Mouse (Mus musculus) right cerebral cortex, postnatal 10 days (tissue): Measurements from ENCODE around the gene Fat2.

ENCODE experiments used
- DNase-seq, 2 experiments: peaks; one replicate each; pipeline ENCODE4 v3.0.0; 2021; ENCODE audit warnings: low spot score in 2 of 2

Fat2 gene

DNA sequence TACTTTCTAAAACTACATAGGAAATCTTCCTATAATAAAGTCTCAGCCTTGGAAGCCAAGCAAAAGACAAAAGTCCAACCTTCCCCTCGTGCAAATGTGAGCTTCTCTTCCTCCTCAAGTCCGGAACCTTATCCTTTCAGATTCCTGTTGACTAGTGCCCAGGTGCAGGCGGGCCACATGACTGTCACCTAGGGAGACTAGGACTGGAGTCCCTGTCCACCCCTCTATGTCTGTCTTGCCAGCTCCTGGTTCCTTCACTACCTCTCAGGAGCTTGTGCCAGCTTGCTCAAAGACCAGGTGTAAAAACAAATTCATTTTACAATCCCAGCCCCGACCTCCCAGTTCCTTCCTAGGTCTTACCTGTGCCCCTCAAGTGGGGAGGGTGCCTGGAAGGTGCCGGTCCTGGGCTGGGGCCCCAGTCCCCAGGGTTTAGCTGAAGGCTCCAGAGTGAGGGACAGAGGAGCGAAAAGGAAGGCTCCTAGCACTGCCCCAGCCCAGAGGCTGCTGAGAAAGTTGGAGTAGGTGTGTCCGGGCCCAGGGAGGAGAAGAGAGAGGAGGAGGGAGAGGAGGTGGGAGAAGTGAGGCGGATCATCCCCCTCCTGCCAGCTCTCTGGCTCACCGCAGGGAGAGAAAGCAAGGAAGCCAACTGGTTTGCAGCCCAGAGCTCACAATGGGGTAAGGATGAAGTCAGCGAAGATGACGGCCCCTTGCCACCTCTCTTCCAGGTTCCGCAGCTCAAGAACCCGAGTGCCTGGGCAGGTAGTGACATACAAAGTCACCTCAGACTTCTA, at the start of gene Fat2:
Gene Fat2, minus strand, starts transcription at position 464 of the 791 bp plus-strand sequence.
- DNase-seq, result no peak

DNA sequence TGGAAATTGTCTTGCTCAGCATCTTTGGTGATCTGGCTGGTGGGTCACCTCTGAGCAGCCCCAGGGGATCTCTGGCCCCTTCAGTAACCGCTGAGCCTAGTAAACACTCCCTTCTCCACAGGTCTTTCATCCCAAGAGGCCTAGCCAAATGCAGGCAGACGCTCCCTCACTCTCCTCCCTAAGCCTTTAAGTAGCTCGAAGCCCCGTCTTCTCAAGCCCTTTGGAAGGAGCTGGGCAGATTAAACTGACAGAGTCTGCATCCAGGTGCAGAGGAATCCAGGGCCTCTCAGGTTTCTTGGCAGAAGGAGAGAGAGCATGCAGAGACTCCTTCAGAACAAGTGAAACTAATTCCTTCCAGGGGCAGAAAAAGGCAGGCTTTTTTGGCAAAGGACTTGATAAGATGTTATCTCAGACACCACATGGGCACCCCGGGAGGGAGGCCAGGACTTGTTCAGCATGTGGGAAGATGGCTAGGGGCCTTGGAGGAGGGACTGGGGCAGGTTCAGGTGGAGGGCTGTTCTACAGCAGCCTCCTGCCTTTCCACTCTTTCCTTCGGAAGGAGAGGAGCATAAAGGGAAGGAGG, 47.2 kb upstream of the Fat2 start:
- no peak for DNase-seq

DNA sequence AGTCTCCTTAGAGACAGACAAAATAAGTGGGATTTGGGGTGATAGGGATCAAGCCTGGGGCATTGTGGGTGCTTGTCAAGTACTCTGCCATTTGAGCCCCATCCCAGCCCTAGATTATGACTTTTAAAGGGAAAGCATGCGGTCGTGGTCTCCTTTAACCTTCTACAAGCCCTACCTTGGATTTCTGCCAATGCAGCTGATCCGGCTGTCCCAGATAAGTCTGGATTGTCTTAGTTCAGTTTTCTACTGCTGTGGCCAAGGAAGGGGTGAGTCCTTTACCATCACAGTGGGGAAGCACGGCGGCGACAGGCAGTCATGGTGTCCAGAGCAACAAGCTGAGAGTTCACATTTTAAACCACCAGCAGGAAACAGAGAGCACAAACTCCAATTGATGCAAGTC, 44.5 kb upstream of the Fat2 start:
- no peak for DNase-seq

DNA sequence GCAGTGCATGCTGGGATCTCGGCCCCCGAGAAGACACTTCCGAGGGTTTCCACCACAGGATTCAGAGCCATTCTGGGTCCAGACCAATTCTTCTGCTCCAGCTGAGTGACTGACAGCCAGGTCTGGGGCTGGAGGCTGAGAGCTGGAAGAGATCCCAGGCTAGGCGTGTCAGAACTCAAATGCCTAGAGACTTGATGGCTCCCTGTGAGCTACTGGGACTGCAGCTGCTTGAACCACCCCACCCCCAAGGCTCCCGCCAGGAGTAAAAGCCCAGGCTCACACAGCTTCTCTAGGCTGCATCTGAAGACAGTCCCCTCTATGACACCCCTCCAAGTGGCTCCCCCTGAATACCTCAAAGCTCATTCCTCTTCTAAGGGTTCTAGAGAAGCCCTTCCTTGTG, 42.0 kb upstream of the Fat2 start:
- DNase-seq, result peak; percentile 80 to 86

DNA sequence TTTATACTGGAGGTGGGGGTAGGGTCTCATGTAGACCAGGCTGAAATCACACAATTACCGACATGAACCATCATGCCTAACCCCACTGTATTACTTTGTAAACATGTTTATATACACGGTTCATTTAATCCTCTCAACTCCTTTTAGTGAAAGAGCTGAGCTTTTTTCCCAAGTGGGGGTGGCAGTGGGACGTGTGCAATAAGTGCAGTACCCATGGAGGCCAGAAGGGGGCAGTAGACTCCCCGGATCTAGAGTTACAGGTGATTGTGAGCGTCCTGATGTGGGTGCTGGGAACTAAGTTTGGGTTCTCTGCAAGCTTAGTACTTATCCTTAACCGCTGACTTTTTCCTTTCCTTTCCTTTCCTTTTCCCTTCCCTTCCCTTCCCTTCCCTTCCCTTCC, 37.5 kb upstream of the Fat2 start:
- DNase-seq, result no peak

DNA sequence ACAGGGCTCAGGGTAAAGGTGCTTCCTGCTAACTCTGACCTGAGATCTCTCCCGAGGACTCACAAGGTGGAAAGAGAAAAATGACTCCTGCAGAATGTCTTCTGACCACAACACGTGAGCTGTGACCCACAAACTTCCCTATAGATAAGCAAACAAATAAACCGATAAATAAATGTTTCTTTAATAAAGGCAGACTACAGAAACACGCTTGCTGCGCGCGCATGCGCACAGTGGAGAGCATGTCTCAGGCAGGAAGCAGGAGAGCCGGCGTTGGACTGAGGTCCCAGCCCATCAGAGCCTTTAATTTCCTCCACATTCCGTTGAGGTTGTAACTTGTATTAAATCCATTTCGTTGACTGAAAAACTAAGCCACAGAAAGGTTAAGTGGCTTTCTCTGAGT, 37.0 kb upstream of the Fat2 start:
- no peak for DNase-seq

DNA sequence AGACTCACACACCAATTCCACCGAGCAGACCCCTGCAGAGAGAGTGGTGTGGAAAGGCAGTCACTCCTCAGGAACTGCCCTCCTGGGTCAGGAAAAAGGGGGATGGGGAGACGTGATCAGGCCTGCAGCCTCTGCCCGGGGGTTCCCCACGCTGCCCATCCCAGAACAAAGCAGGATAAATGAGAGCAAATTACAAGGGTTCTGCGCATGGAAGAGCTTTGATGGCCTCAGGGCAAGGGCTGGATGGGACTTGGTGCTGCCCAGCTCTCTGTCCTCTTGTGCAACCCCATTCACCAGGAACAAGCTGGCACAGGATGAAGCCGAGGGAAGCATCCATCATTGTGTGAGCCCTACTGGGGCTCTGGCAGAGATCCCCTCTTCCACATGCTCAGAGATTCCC, 35.6 kb upstream of the Fat2 start:
- DNase-seq, result no peak

DNA sequence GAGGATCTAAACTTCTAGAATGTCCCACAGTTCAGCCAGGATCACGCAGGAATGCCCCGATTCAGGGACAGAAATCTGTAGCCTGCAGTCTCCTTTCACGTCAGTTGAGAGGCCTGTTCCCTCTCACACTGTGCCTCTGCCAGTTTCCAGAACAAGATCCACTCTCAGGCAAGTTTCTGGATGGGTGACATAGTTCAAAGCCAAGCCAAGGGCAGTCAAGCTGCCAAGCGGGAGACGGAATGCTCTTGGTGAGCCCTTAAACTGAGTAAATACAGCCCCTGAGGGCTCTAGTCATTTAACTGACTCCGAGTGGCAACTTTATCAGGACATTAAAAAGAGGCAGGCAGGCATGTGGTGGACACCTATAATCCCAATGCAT, 32.7 kb upstream of the Fat2 start:
- peak; percentile 43 to 48 for DNase-seq

DNA sequence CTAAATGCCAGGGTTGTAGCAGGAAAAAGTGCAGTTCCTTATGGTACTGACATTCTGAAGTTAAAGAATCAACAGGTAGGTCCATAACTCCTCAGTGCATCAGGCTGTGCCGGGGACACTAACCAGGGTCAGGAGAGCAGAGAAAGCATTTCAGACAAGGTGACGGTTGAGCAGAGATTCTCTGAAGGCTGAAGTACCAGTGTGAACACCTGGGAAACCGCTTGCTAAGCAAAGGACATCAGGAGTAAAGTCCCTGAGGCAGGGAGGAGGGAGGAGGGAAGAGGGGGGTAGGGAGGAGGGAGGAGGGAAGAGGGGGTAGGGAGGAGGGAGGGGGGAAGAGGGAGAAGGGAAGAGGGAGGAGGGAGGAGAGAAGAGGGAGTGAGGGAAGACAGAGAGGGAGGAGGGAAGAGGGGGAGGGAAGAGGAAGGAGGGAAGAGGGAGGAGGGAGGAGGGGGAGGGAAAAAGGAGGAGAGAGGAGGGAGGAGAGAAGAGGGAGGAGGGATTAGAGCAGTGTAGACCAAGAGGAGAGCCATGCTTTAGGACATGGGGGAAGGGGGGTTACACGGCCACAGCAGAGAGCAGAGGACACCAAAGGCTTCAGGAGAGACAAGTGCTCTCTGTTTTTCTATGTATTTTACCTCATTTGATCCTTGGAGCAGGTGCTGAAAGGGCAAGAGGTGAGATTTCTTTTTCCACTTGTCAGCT, 32.2 kb upstream of the Fat2 start:
- no peak for DNase-seq

DNA sequence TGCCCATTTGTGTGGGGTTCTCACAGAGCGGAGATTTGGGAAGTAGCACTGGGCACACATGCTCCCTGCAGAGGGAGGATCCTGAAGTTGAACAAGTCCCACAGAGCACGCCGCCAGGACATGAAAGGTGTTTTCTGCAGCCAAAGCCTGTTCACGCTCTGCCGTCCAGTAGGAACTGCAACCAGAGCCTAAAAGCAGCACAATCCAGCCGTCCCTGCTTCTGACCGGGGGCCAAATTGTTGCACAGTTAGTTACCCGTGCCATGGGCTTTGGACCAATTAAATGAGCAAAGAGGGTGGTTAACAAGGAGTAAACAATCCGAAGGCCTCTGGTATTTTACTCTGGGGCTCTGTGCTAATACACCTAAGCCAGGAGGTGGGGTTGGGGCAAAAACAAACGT, 31.4 kb upstream of the Fat2 start:
- no peak for DNase-seq

DNA sequence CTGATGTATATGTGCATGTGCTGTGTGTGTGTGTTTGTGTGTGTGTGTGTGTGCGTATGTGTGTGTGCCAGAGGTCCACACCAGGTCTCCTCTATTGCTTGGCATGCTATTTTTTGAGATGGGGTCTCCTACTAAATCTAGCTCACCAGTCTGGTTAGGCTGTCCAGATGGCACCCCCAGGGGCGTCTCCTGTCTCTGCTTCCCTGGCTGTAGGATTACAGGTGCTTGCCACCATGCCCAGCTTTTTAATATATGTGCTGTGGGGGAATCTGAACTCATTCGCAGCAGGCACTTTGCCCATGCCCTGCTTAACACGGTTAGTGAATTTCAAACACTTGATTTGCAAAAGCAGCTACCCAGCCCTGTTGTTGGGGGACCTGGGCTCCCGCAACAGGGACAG, 29.5 kb upstream of the Fat2 start:
- DNase-seq, result no peak

DNA sequence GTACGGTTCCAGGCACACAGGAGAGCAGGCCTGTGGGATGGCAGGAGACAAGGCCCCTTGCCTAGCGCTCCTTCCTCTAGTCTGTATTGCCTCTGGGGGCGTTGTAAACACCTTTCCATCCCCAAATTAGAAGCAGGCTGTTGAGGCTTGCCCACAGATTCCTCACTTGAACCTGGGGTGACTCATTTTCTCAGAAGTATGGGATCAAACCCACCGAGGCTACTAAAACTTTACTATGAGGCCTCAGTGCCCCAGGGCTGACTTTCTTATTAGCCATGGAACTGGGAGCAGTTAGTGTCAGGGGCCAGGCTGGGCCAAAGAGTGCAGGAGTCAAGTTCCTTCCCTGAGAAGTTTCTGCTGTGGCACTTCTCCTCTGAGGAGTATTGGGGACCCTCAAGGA, 28.9 kb upstream of the Fat2 start:
- DNase-seq, result no peak

DNA sequence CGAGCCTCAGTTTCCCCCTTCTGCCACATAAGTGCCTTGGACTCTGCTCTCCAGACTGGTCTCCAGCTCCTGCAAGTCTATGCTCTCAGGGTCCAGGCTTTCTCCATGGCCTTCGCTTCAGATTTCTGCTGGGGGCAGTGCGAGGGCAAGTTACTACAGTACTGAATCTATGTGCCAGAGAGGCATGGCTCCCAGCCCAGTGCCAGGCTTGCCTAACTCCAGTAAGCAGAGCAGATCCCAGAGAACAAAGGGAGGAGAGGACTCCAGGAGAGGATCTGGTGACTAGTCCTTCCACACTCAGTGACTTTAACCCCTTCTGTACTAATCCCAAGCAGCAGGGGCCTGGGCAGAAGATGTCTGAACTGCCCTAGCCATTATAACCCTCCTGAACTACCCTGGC, 28.3 kb upstream of the Fat2 start:
- no peak for DNase-seq

DNA sequence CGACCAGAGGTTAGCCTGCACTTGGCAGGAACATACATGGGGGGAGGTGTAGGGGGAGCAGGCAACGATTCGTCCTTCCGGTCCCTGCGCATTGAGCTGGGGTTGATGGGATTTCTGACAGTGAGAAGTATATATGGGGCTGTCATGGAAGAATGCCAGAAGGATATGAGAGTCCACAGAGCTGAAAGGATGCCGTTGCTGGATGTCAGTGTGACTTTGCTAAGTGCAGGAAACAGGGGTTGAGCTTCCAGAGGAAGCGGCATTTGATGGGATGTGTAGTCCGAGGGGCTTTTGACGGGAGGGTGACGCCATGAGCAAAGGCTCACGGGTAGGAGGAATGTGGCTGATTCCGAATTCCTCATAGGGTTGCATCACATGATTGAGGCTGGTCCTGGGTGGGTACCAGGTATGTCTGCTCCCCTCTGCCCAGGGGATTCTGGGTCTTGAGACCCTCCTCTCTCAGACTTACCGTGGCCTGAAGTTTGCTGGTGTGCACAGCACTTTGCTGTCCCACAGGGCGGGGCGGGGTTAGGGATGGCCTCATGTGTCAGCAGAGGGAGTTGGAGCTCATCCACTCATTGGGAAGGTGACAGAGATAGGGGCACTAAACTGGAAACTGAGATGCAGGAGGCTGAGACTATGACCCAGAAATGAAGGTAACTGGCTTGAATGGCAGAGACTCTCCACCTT, 21.9 kb upstream of the Fat2 start:
- DNase-seq, result no peak

DNA sequence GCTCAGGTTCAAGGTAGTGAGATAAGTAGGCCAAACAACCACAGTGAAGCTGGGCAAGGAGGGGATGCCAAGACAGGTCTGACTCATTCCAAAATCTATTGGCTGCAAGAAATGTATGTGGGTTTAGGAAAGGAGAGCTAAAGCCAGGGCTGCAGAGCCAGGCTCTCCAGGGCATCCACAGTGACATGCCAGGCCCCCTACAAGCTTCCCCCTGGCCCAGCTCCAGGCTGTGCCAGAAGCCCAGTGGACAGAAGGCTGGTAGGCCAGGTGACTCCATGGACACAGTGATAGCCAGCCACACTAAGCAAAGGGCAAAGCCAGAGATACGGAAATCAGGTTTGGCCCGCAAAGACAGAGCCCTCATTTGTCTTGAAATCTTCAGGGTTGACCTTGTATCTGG, 20.5 kb upstream of the Fat2 start:
- DNase-seq, result no peak

DNA sequence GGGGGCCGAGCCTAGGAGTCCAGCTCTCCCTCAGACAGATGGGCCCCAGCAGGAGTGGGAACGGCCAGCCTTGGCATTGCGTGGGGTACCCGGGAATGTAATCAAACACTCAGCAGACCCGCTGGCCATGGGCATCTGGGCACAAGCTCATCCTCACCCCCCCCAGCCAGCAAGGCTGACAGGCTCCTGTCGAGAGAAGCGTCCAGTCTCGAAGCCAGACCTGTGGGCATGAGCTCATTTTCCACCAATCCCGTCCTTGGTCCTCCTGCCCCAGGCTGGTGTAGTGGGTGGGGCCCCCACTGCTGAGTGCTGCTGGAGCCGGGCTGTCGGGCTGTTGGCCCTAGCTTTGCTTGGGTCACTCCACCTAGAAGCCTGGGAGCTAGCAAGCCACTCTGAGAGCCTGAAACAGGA, 5.6 kb upstream of the Fat2 start:
- no peak for DNase-seq

DNA sequence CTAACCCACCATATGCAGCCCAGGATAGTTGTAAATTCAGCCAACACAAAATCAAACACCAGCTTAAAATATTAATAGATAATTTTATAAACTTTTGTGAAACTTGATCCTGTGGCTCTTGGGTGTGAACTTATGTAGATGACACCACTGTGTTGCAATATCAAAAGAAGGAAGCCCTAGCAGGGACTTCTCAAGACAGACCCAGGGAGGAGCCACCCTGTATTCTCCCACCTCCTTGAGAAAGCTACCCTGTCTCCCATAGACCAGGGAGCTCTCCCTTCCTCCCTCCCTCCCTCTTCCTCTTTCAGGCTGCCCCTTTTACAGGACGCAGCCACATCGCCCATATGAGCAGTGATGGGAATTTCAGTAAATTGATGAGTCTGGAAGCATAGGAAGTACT, 4.4 kb upstream of the Fat2 start:
- no peak for DNase-seq

DNA sequence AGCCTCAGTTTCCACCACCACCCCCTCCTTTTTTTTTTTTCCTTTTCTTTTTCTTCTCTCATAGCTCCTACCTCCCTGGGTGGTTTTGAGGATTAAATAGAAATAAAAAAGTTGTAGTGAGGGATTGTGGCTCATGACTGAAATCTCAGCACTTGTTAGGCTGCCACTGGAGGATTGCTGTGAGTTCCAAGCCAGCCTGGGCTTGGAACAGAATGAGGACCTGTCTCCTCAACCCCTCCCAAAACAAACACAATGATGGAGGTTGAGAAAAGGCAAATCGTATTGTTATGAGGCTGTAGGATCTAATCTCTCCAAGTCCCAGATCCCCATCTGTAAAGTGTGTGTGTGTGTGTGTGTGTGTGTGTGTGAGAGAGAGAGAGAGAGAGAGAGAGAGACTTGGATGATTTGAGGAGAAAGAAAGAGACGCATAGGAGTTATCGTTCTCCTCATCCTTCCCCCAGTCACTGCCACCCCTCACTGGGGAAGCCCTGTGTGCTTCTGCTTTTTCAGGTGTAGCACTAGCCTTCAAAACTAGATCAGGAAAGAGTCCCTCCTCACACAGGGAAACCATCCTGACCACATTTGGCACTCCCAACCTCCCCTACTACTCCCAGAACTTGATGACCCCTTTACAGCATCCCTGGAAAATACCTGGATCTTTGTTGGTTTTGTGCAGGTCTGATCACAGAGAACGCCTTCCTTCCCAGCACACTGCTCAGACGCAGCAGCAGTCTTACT, 837 bp upstream of the Fat2 start:
- no peak for DNase-seq

DNA sequence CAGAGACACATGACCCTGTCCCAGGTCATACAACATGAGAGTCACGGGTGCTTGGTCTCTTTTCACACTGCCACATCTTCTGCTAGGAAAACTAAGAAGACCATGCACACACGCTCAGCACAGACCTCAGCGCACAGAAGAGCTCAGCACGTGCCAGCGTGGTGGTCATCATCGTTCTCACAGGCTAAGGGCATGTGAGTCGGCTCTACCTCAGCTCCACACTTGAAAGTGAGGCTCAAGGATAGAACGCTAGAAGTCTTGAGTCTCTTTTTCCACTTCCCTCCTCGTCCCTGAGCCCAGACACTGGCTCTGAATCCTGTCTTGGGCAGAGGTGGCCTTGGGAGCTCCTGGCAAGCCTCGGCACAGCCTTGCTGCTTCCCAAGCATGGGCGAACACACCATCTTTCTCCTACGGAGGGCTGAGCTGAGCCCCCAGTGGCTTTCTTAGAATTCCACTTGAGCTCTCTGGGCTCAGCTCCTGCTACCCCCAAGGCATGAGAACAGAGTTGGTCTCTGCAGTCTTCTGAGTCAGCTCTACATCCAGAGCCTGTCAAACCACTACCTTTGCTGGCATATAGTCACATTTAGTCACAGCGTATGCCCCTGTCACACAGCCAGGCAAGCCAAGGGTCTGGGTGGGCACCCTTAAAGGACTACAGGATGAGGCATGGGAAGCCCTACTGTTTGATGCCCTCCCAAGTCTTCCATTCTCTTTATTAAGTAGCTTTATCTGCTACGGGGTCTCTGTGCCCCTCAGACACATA, 869 bp downstream of the Fat2 start:
- no peak for DNase-seq

DNA sequence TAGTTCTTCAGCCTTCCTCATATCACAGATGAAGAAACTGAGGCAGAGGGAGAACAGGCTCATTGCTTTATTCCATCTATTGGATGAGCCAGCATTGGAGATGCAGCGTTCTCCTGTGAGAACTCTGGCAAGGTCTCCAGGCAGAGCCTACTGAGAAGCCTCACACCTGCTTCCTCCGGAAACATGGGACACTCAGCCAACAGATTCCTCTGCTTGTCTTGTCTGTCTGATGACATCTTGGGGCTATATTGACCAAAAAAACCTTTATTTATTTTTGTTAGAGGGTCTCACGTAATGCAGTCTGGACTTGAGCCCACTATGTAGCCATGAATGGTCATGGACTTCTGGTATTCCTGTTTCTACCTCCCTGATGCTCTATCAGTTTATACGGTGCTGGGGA, 1.8 kb downstream of the Fat2 start:
- no peak for DNase-seq

DNA sequence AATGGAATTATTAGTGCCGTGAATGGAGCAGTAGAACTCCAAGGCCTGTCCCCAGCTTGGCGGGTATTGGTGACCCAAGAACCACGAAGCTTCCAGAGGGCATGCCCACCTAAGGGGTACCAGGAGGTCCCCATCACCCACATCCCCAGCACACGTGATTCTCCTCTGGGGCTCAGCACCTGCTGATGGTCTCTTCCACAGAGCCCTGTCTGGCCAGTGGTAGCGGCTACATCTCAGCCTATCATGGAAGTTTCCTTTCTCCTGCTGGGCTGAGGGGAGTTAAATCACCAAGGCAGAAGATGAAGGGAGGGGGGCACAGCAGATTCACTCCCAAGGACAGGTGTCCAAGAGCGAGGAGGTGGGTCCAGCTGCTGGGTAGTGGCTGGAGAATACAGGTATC, 2.3 kb downstream of the Fat2 start:
- no peak for DNase-seq
